In the genomic region with DNA sequence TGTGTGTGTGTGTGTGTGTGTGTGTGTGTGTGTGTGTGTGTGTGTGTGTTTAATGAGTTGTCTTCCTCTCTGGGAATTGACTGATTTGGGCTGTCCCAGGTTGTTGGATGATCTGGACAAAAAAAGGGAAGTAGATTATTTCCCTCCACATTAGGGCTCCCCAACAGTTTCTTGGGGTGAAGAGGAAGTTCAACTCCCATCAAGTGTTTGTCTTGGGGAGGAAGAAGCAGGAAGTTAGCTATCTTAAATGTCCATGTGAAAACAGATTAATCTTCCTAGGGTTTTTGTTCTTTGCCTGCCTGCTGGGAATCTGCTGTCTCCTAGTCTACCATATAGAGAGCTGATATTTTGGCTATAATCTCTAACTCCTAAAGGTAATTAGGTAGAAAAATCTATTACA, we compare ENCODE assay signal across 25 mouse cellular contexts. TPM values are rescaled to one million over a fixed set of nuclear protein-coding genes. Genes with fewer than 3 reads are reported as not detected.
DNase-seq lines count a peak whose midpoint lies in the region; ATAC-seq and TF ChIP-seq lines count a peak whose summit lies in the region.
"Had no signal": no experiment of that assay in that cellular context is flagged by ENCODE, and none has a peak within 500 bp of the region (broad histone marks: within the 10 kb centered on the region; RNA-seq: fewer than 3 reads in every experiment).

No protein-coding gene starts in this region.

- H3K4me3 ChIP-seq in lung, postnatal 0 days (ENCODE audit: low read depth, low read length) = no peak overlapping the region
- H3K4me3 ChIP-seq: forebrain, embryonic 10.5 days; forebrain, embryonic 13.5 days; hindbrain, embryonic 10.5 days; hindbrain, embryonic 13.5 days had no signal

- no peaks in the 10 kb centered on the region for H3K36me3 ChIP-seq in lung, postnatal 0 days (ENCODE audit: insufficient read depth, low read length)
- H3K36me3 ChIP-seq: forebrain, embryonic 10.5 days; hindbrain, embryonic 10.5 days; hindbrain, embryonic 13.5 days had no signal

- peak; percentile 21 for DNase-seq in lung, postnatal 0 days (ENCODE audit: low spot score)
- DNase-seq in lung, postnatal 10 days = no peak
- DNase-seq in adrenal gland, adult 18-20 months (ENCODE audit: low spot score in 2 of 2) = no peak
- DNase-seq in spleen, postnatal 4 days (ENCODE audit: low spot score in 2 of 2) = no peak
- DNase-seq in left cerebral cortex, adult 18-20 months (ENCODE audit: low spot score in 2 of 2) = no peak
- DNase-seq: adrenal gland, adult 2 months; adrenal gland, postnatal 14 days; cerebellum, adult 11 months; cerebellum, adult 2 months; cerebellum, adult 9-11 months; cerebellum, postnatal 36 days; gastrocnemius, postnatal 10 days; gastrocnemius, postnatal 36 days; heart, adult 11 months had no signal

- ATAC-seq in lung, postnatal 0 days = peak; percentile 23; the same call in 1 of the 2 replicates
- peak; percentile 91 for ATAC-seq in common myeloid progenitor, adult 5-6 weeks (replicated peaks; ENCODE audit: low read depth, poor library complexity, severe bottlenecking)
- ATAC-seq in megakaryocyte, adult 5-6 weeks (ENCODE audit: poor library complexity, severe bottlenecking) = peak; percentile 70
- ATAC-seq: CD4-positive, CD25-positive, alpha-beta regulatory T cell, adult 4 months; forebrain, embryonic 13.5 days; forebrain, embryonic 16.5 days; hindbrain, embryonic 16.5 days; Patski had no signal

- no peak overlapping the region for H3K9ac ChIP-seq in lung, postnatal 0 days (replicated peaks; ENCODE audit: low read depth)
- H3K9ac ChIP-seq: forebrain, embryonic 13.5 days; hindbrain, embryonic 13.5 days had no signal

- no peaks in the 10 kb centered on the region for H3K27me3 ChIP-seq in lung, postnatal 0 days (replicated peaks; ENCODE audit: insufficient read depth, low read length)
- H3K27me3 ChIP-seq: forebrain, embryonic 13.5 days; hindbrain, embryonic 13.5 days; Patski had no signal

- H3K27ac ChIP-seq in lung, postnatal 0 days (ENCODE audit: low read length) = no peak overlapping the region
- H3K27ac ChIP-seq: forebrain, embryonic 10.5 days; forebrain, embryonic 13.5 days; hindbrain, embryonic 10.5 days; hindbrain, embryonic 13.5 days had no signal

- no peaks in the 10 kb centered on the region for H3K4me1 ChIP-seq in lung, postnatal 0 days (ENCODE audit: insufficient read depth, low read depth, low read length)
- H3K4me1 ChIP-seq: forebrain, embryonic 10.5 days; forebrain, embryonic 13.5 days; hindbrain, embryonic 10.5 days; hindbrain, embryonic 13.5 days had no signal

- H3K9me3 ChIP-seq in lung, postnatal 0 days (ENCODE audit: low read length) = no peaks in the 10 kb centered on the region
- H3K9me3 ChIP-seq: forebrain, embryonic 10.5 days; forebrain, embryonic 13.5 days; hindbrain, embryonic 10.5 days; hindbrain, embryonic 13.5 days had no signal

- TF ChIP-seq EP300 in lung, postnatal 0 days (IDR thresholded peaks at IDR 0.05) = no peak

- H3K4me2 ChIP-seq in lung, postnatal 0 days (replicated peaks; ENCODE audit: low read depth, low read length) = no peak overlapping the region
- H3K4me2 ChIP-seq: forebrain, embryonic 13.5 days; heart, embryonic 11.5 days; hindbrain, embryonic 13.5 days had no signal

- no peak for TF ChIP-seq CTCF in lung, postnatal 0 days (IDR thresholded peaks at IDR 0.05)

RNA-seq across cellular contexts. Expression of gene Tfg, which starts 58.4 kb away (rescaled TPM):
- polyA plus RNA-seq in lung, postnatal 0 days (2015; fragmentation: Nextera tagmentation; extraction: Ambion mirVana) = 74.1 and 74.3 TPM in 2 replicates
- 45.4 and 66.8 TPM in 2 replicates for total RNA-seq in common myeloid progenitor, adult 5-6 weeks (2017)
- 128 and 136 TPM in 2 replicates for total RNA-seq in megakaryocyte, adult 5-6 weeks (2015)
- 42.9 and 51.8 TPM in 2 replicates for total RNA-seq in megakaryocyte, adult 5-6 weeks (2017)
- total RNA-seq in adrenal gland, adult 18-20 months (2021) = 10 to 100 TPM; 57.8 to 59.5 TPM
- 10 to 100 TPM; 56.6 to 58.0 TPM for total RNA-seq in left cerebral cortex, adult 18-20 months (2021)

Comparison
In these comparisons a context has a peak if more than half of its experiments do, and no peak if none do; other contexts are left out.
1. ATAC-seq: peak in every context shown above with its lines; median percentile 91 in common myeloid progenitor, adult 5-6 weeks; 70 in megakaryocyte, adult 5-6 weeks; 23 in lung, postnatal 0 days.